ENCODE assay signal across 9 mouse cellular contexts in genomic region chr9:70257289-70258101, GRCm38 (mm10). TPM values are rescaled to one million over a fixed set of nuclear protein-coding genes. Genes with fewer than 3 reads are reported as not detected.
DNase-seq lines count a peak whose midpoint lies in the region; ATAC-seq and TF ChIP-seq lines count a peak whose summit lies in the region.
"Had no signal": no experiment of that assay in that cellular context is flagged by ENCODE, and none has a peak within 500 bp of the region (broad histone marks: within the 10 kb centered on the region; RNA-seq: fewer than 3 reads in every experiment).

No protein-coding gene starts in this region.

- peaks cover 25% of the 10 kb centered on the region for H3K4me1 ChIP-seq in heart, adult 2 months (ENCODE audit: control insufficient read depth, insufficient read depth, low read length)
- peaks cover 47% of the 10 kb centered on the region for H3K4me1 ChIP-seq in heart, embryonic 12.5 days (replicated peaks)

- peak overlapping the region; percentile 21; the same call in 1 of the 2 replicates for H3K27ac ChIP-seq in heart, adult 2 months
- no peak overlapping the region for H3K27ac ChIP-seq in heart, embryonic 12.5 days (ENCODE audit: poor library complexity, severe bottlenecking)

- no peak for DNase-seq in heart, adult 2 months
- DNase-seq in adrenal gland, adult 18-20 months (ENCODE audit: low spot score in 2 of 2), result peak; percentile 46 to 61
- peak; percentile 81 for DNase-seq in induced T-regulatory cell, adult 2 months (ENCODE audit: low read depth)
- peak; percentile 53 to 72 for DNase-seq in lung, postnatal 4 days
- no peak for DNase-seq in left cerebral cortex, adult 8-10 months (ENCODE audit: low spot score in 2 of 2)
- no peak for DNase-seq in MN1 (ENCODE audit: low spot score)
- no peak for DNase-seq in gastrocnemius, postnatal 36 days

- H3K36me3 ChIP-seq in heart, adult 2 months (ENCODE audit: control insufficient read depth, insufficient read depth, low read length), result peaks cover 3% of the 10 kb centered on the region; the same call in 1 of the 2 replicates
- H3K36me3 ChIP-seq in heart, embryonic 12.5 days, result no peaks in the 10 kb centered on the region
- H3K36me3 ChIP-seq: G1E had no signal

- no peak overlapping the region for H3K4me2 ChIP-seq in heart, embryonic 12.5 days

- intact Hi-C loops in heart, adult 2 months (cut with DNase I), result no loop called here
- intact Hi-C loops in gastrocnemius, postnatal 36 days (cut with DNase I), result no loop called here

- no peak for TF ChIP-seq POLR2A in heart, adult 2 months (IDR thresholded peaks at IDR 0.05; ENCODE audit: insufficient read depth, low read depth, low read length)

- no peak overlapping the region for H3K4me3 ChIP-seq in heart, adult 2 months
- no peak overlapping the region for H3K4me3 ChIP-seq in heart, embryonic 12.5 days

- WGBS in heart, adult 2 months, result 58% methylated on average over 13 of the region's 13 CpGs
- 43% methylated on average over 13 of the region's 13 CpGs for whole genome bisulfite sequencing in heart, embryonic 12.5 days

- no peaks in the 10 kb centered on the region for H3K9me3 ChIP-seq in heart, embryonic 12.5 days (replicated peaks)
- H3K9me3 ChIP-seq: G1E had no signal

- no peak for TF ChIP-seq EP300 in heart, adult 2 months (IDR thresholded peaks at IDR 0.05; ENCODE audit: insufficient read depth, low read depth, low read length)

- H3K9ac ChIP-seq in heart, adult 2 months (ENCODE audit: low read depth, low read length), result no peak overlapping the region
- no peak overlapping the region for H3K9ac ChIP-seq in heart, embryonic 12.5 days

- no peaks in the 10 kb centered on the region for H3K27me3 ChIP-seq in heart, adult 2 months (ENCODE audit: control insufficient read depth, insufficient read depth, low read length)
- H3K27me3 ChIP-seq in heart, embryonic 12.5 days (replicated peaks), result no peaks in the 10 kb centered on the region

- no peak for TF ChIP-seq CTCF in heart, adult 2 months (IDR thresholded peaks at IDR 0.05)

- no peaks in the 10 kb centered on the region for H3K79me2 ChIP-seq in heart, adult 2 months (replicated peaks; ENCODE audit: control insufficient read depth, insufficient read depth, low read length)

- ATAC-seq in heart, embryonic 12.5 days (ENCODE audit: insufficient number of reproducible peaks, low FRiP score), result no peak

RNA-seq across cellular contexts. Expression of gene Myo1e, which starts 50.3 kb away (rescaled TPM):
- total RNA-seq in heart, adult 2 months (2021), result 10 to 100 TPM in 1 of 2 experiments, 1 to 10 TPM in 1; 8.5 to 11.3 TPM
- 3.9 and 5.8 TPM in 2 replicates for polyA plus RNA-seq in heart, adult 2 months (2012; rRNA removed)
- 15.2 and 16.2 TPM in 2 replicates for polyA plus RNA-seq in heart, embryonic 12.5 days (2016; fragmentation: Nextera tagmentation; extraction: Ambion mirVana)
- total RNA-seq in adrenal gland, adult 18-20 months (2021), result 10 to 100 TPM; 23.3 to 27.6 TPM
- 10 to 100 TPM; 12.6 to 23.5 (median 15.5) TPM for total RNA-seq in left cerebral cortex, adult 8-10 months (2022)
- 1 to 10 TPM; 7.0 to 8.4 TPM for total RNA-seq in gastrocnemius, postnatal 36 days (2021)

Comparison
In these comparisons a context has a peak if more than half of its experiments do, and no peak if none do; other contexts are left out.
1. DNase-seq: peak in adrenal gland, adult 18-20 months (2 of 2), induced T-regulatory cell, adult 2 months (single experiment) and lung, postnatal 4 days (2 of 2); none in heart, adult 2 months (0 of 2), left cerebral cortex, adult 8-10 months (0 of 2), MN1 (single experiment) and gastrocnemius, postnatal 36 days (0 of 2).